Mouse (Mus musculus) inflammation-experienced regulatory T-cells, adult 6 months (primary cell): ENCODE results near the gene Ccndbp1. TPM values are rescaled to one million over a fixed set of nuclear protein-coding genes. Genes with fewer than 3 reads are reported as not detected.
"Not testable (repeated sequence)": the region's sequence is repeated elsewhere in the genome, so short reads cannot be mapped to it uniquely, and the experiment has no call there.

Experiments used
- ATAC-seq: one replicate; pipeline ENCODE4 v1.8.0; 2017
- polyA plus RNA-seq, 3 experiments: library from polyadenylated mRNA; unstranded; fragments of 100-300 nt; shearing (Covaris generic); gene quantifications; one replicate each; pipeline ENCODE4 v1.2.1; 2017

Ccndbp1 gene
- 100 to 1,000 TPM; 130 to 163 (median 159) TPM for polyA plus RNA-seq

DNA sequence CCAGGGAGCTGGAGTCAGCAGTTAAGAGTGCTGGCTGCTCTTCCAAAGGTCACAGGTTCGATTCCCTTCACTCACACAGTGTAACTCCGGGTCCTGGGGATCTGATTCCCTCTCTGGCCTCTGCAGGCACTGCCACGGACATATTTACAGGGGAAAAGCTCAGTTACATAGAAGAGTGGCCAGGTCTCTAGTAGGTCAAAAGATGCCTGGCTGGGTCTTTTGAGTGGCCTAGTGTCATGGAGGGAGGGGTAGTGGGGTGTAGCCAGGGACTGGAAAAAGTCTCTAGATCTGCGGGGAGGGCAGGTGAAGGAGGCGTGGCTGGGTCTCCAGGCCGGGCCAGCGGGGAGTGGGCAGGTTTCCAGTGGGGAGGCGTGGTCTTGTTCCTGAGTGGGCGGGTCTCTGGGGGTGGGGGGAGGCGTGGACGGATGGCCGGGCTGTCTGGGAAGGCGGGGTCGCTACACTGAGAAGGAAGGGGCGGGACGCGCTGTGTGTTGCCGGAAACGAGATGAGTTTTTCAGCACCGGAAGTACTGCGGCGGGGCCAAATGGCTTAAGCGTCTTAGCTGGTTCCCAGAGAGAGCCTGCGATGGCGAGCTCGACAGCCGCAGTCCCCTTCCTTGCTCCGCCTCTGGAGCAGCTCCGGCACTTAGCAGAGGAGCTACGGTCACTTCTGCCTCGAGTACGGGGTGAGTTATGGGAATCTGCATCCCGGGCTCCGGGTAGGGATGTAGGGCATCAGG lies at the start of gene Ccndbp1:
Gene Ccndbp1 (plus strand): TSS at position 479 of the 739 bp plus-strand sequence.
- peak; percentile 98 for ATAC-seq

DNA sequence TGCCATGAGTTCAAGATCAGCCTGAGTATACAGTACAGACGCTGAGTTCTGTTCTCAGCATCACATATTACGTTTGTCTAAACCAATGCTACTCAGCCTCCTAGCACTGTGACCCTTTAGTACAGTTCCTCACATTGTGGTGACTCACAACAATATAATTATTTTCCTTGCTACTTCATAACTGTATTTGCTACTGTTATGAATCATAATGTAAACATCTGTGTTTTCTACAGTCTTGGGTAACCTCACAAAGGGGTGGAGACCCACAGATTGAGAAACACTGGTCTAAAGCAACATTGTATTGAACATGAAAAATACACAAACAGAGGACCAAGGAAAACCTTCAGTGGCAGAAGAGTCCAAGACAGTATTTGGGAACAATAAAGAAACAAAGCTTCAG lies 48.8 kb upstream of the Ccndbp1 start:
- ATAC-seq, result no peak

DNA sequence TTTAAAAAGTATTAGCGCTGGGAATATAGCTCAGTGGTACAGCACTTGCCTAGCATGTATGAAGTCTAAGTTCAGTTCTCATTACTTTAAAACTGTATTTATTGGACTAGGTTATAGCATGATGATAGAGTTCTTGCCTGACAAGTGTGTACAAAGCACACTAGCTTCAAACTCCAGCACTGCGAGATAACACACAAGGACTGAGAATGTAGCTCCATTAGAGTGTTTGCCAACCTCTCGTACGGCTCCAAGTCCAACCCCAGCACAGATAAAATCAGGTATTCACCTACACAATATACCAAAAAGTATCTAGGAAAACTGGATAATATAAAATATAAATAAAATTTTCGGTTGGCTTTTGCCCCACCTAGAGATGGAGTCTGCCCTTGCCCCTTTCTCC lies 48.4 kb upstream of the Ccndbp1 start:
- ATAC-seq, result no peak

DNA sequence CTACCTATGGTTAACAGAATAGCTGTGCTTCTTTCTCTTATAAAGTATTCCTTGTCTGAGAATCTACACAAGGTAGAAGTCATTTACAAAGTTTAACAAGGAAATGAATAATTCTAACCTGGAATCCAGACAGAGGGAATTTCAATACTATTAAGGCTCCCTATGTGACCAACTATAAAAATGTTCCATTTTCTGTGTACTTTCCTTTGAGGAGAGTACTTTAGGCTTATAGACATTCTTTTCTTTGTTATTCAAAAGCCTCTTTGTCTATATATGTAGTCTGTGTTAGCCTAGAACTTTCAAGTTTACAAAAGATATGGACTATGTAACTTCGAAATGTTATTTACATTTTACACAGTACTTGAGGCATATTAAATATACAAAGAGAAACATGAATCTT lies 47.9 kb upstream of the Ccndbp1 start:
- ATAC-seq, result no peak

DNA sequence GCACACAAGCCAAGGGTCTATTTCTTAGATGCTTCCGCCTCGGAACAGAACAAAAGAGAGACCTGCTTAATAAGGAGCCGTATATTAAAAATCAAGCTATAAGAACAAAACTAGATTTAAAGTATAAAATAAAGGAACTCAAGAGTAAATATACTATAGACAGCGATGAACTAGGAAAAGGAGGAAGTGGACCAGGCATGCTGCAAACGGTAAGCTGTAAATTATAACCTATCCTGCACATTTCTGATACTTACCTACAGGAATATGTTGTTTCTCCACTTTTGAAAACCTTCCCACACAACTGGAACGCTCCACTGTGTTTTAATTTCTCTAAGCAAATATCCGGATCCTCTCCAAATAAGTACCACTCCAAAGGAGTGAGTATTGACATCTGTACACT lies 45.1 kb upstream of the Ccndbp1 start:
- ATAC-seq, result no peak

DNA sequence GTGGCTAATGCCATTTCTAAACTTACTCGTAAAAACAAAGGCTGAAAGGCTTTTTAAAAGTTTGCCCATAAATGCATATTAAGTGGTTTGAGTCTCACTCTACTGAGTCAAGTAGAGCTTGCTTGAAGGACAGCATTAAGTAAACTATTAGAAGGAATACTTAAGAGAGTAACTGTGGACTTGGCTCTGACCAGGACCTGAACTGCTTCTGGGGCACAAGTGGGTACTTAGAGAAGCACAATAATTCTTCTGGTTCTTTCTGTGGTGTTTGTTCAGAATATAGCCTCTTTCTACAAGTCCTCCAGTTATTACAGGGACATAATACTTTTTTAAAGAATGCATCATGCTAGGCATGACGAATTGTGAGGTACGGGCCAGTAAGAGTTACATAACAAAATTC lies 42.7 kb upstream of the Ccndbp1 start:
- ATAC-seq, result no peak

DNA sequence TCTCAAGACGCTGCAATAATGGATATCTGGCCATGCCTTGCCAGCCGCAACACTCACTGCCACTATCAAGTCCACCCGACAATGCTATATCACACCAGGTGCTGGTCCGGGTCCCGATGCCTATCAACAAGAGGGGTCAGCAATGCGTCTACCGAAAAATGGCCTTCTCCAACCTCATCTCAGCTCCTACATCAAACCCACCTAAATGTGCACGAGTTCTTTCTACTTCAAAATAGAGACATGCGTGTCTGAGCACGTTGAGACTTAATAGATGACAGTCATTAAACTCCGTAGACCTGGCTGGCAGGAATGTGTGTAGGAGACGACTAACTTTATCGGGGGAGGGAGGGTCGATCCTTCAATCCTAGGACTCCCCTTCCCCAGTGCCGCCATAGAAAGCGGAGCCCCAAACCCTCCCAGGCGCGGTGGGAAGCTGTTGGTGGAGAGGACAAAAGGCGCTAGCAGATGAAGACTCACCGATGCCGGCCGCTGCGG lies 38.1 kb upstream of the Ccndbp1 start:
- ATAC-seq, result no peak

DNA sequence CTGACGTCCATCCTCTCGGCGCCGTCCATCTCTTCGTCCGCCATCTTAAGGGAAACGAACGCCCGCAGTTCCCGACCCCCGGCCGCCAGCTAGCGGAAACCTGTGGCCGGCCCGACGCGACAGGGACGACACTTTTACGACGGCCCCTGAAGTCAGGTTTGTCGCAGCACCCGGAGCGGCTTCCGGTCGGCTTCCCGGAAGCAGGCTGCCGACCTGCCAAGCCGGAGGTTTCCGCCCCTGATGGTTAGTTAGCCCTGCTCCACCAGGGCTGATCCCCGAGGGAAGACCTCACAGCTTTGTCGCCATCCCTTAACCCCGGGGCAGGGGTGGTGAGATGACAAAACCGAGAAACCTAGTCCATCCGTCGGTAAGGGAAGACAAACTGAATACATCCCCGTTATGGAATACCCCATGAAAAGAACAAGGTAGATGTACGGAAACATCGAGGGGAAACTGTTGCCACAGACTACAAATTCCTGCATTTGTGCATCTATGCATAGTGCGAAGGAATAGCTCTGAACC lies 37.6 kb upstream of the Ccndbp1 start, which contains the start of gene Ubr1:
Gene Ubr1 (minus strand): TSS at position 157 of the 522 bp plus-strand sequence.
- peak; percentile 92 for ATAC-seq

DNA sequence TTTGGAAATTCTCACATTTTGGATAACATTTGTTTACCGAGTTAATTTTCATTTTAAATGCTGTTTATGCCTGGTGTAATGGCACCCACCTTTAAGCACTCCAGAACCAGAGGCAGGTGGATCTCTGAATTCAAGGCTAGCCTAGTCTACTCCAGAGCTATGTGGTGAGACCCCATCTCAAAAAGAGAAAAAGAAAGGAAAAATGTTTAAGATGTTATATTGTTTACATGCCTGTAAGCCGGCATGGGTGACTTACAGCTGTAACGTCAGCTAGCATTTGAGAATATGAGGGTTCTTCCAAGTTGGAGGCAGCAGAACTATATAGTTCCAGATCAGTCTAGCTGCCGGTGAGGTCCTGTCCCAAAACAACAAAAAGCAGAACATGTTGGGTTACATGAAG lies 36.4 kb upstream of the Ccndbp1 start:
- no peak for ATAC-seq

DNA sequence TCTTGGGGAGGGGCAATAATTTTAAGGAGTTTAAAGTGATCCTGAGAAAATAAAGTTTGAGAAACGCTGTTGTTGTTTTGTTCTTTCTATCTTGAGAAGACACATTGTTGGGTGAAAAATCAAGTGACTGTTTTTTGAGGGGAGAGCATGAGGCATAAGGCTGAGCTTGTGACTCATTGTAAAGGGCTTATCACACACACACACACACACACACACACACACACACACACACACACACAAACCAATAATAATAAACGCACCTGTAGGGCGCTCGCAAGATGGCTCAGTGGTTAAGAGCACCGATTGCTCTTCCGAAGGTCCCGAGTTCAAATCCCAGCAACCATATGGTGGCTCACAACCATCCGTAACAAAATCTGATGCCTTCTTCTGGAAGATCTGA lies 35.9 kb upstream of the Ccndbp1 start:
- ATAC-seq, result not testable (repeated sequence)

DNA sequence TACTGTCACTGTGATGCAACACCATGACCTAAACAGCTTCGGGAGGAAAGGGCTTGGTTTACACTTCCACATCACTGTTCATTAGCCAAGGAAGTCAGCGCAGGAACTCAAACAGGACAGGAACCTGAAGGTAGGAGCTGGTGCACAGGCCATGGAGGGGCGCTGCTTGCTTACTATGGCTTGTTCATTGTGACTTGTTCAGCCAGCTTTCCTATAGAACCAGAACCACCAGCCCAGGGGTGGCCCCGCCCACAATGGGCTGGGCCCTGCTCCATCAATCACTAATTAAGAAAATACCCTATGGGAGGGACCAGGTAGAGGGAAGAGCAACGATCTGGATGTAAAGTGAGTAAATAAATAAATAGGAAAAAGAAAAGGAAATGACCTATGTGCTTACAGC lies 35.2 kb upstream of the Ccndbp1 start:
- ATAC-seq, result no peak

DNA sequence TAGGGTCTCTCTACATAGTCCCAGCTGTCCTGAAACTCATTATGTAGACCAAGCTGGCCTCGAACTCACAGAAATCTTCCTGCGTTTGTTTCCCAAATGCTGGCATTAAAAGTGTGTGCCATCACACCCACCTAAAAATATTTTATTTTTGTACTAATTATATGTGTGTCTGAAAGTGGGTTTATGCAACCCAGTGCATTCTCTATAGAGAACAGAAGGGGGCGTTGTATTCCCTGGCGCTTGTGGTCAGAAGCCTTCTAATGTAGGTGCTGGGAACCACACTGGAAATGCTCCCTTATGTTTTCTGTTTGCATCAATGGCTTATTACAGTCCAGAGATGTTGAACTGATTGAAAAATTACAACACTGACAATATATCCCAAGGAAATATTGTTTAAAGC lies 31.9 kb upstream of the Ccndbp1 start:
- no peak for ATAC-seq

DNA sequence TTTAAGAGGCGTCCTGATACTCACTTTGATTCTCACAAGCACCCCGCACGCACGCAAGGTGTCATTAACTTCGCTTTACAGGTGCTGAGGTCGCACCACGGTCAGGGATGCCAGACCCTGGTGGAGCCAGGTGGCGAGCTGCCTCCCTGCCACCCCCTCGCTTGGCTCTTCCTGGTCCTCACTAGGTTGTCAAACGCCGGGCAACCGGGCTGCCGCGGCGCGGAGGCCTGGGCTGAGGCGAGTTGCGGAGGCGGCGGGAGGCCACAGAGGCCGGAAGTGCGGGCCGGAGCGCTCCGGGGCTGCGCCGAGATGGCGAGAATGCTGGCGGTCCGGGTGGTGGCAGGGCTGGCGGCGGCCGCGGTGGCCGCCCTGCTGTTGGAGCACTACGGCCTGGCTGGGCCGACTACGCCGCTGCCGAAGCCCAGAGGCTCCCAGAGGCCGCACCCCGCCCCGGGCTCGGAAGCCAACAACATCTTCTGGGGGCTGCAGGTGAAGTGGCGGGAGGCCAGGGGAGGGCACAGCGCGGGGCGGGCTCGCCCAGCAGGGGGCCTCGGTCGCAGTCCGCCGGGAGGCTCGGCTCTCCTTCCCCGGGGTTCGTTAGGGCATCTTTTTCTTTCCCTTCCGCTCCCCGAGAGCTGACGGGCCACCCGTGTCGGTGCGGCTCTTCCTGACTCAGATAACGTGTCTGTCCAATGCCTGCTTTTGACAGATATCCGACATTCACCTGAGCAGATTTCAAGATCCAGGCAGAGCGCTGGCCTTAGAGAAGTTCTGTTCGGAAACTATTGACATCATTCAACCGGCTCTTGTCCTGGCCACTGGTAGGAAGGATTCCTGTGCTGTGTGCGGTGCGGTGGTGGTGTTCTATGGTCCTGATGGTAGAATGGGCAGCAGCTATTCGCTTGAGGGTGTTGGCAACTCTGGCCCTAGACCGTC lies 30.9 kb upstream of the Ccndbp1 start, which contains the start of gene Tmem62:
Gene Tmem62 (plus strand): TSS at position 28 of the 936 bp plus-strand sequence.
- ATAC-seq, result peak; percentile 68

DNA sequence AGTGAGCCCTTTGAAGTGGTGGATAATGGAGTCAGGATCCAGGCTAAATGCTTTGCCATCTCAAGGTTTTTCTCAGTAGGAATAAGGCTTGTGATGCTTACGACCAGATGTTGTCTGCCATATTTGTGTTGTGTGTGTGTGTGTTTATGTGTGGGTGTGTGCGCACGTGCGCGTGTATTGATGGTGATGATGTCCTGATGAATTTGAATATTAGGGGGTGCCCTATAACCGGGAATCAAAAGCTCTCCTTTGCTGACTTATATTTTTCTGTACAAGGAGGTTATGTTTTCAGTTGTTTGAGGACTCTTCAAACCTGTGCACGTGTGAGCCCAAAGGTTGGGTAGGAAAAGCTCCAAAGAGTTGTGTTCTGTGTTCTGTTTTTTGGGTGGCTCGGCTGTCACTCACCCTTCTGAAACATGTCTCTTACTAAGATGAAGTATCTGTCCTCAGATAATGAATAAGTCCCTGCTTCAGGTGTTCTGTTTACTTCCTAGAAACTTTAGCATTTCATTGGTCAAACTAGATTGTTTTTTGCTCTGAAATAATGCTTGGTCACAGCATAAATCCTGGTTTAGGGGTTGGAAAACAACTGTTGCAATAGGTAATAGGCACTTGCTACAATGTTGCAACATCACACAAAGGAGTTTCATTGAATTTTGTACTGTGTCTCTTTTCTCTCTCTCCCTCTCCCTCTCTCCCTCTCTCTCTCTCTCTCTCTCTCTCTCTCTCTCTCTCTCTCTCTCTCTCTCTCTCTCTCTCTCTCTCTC lies 30.1 kb upstream of the Ccndbp1 start:
- no peak for ATAC-seq

DNA sequence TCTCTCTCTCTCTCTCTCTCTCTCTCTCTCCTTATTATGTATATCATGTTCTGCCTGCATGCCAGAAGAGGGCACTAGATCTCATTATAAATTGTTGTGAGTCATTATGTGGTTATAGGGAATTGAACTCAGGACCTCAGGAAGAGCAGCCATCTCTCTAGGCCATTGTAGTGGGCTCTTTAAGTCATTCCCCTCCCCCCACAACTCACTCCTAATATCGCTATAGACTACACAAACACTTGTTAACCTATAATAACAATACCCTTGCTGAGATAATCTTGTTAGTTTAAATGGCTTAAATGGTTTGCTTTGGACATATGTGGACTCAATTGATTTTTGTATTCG lies 29.5 kb upstream of the Ccndbp1 start:
- peak; percentile 41 for ATAC-seq

DNA sequence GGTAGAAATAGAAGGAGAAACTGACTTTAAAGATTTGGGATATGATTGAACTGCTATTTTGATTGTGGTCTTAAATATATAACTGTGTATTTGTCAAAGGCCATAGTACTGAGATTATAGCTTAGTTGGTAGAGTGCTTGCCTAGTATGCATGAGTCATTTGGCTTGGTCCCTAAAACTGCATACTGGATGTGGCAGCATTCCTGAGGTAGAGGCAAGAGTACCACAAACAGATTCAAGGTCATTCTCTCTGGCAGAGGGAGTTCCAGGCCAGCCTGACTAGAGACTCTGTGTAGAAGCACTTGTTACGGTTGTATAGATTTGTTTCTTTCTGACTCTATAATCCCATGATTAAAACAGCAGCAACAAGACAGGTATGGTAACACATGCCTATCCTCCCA lies 28.4 kb upstream of the Ccndbp1 start:
- ATAC-seq, result no peak

DNA sequence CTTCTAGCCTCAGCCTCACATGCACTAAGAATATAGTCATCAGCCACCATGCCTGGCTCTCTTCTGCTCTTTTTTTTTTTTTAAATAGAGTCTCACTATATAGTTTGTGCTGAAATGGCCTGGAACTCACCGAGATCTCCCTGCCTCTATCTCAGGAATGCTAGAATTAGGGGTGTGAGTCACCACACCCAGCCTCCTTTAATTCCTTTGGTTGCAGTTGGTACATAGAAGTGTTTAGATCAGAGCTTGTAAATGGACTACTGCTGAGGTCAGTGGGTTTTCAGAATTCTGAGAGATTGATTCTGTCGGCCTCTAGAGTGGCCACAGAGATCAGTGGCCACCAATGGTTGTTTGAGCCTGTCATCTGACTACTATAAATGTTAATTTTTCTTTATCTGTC lies 27.3 kb upstream of the Ccndbp1 start:
- no peak for ATAC-seq

DNA sequence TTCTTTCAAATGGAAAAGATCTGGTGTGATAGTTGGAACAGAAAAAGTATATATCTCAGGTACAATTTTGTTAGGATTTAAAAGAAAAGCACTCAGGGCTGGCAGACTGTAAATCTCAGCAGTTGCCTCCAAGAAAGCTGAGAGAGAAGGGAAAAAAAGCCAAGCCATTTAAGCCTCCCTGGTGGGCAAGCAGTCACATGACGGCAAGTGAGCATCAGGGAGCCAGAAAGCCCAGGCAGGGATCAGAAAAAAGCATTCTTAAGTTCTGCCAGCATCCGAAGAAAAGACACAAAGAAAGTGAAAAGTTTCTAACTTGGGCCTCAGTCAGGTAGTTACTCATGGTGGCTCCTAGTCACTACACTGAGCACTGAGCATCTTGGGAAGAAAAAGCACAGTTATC lies 24.6 kb upstream of the Ccndbp1 start:
- no peak for ATAC-seq

DNA sequence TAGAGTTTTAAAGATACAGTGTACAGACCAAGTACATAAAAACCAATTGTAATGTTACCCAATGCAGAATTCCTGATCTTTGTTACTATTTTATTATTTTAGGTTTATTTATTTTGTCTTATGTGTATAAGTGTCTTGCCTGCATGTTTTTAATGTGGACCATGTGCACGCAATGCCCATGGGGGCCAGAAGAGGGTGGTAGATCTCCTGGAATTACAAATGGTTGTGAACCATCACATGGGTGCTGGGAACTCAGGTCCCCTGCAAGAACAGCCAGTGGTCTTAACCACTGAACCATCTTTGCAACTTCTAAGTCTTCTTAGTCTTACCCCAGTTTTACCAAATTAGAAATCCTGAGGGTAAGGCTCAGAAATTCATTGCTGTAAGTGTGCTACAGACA lies 23.0 kb upstream of the Ccndbp1 start:
- ATAC-seq, result no peak

DNA sequence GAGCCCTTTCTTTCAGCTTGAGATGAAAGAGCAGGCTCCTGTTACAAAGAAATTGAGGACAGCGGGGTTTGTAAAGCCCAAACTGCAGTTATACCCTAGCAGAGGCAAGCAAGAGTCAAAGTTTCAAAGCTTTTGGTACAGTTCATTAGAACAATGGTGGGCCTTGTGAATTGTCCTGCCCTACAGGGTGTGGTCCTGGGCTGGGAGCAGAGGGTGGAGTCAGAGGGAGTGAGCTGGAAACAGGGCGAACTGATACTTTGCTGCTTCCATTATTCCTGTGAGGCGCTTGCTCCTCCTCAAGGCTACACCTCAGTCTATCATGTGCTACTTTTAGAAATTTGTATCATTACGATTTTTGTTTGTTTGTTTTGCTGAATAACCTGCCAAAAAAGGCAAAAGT lies 17.0 kb upstream of the Ccndbp1 start:
- no peak for ATAC-seq

DNA sequence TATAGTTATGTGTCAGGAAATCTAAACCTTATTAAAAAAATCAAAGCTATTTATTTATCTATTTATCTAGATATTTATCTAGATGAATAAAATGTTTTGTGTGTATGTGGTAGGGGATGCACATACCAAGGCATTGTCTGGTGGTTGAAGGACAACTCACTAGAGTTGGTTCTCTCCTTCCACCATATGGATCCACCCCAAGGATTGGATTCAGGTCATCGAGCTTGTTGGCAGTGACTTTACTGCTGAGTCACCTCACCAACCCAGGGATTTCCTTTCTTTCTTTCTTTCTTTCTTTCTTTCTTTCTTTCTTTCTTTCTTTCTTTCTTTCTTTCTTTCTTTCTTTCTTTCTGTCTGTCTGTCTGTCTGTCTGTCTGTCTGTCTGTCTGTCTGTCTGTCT lies 11.6 kb upstream of the Ccndbp1 start:
- not testable (repeated sequence) for ATAC-seq

DNA sequence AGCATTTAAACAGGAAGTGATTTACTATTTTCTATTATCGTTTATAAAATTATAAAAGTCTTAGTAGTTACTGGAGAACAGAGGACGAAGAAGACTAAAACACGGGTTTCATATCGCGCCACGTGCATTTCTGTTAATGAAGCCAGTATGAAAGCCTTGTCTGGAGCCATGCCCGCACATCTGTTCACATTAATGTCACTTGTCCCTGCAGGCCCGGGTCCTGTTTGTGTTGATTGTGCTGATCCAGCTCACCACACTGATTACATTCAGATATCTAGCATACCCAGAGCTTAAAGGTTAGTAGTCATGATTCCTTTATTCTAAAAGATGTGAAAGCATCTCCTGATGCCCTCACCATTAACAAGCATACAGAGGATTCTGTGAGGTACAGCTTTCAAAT lies 9.3 kb upstream of the Ccndbp1 start:
- no peak for ATAC-seq

DNA sequence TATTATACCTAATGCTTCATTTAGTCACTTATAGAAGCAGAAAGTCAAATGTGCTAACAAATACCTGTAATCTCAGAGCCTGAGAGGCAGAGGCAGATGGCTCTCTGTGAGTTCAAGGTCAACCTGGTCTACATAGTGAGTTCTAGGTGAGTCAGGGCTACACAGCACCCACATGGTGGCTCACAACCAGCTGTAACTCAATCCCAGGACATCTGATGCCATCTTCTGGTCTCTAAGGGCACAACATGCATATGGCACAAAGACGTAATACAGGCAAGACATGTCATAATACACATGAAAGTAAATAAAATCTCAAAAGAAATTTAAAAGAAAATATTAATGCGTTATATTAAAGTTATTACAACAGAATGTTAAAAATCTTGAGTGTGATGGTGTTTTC lies 4.6 kb upstream of the Ccndbp1 start:
- no peak for ATAC-seq
